Mouse (Mus musculus) liver, embryonic 16.5 days (tissue): ENCODE measurements around the gene Setd2. TPM values are rescaled to one million over a fixed set of nuclear protein-coding genes. Genes with fewer than 3 reads are reported as not detected.

Experiments used
- ATAC-seq: fragments of 200-750 bp; cut with Nextera tagmentation; 2 replicates; pipeline ENCODE4 v1.8.0; 2017; ENCODE audit warnings: low read depth, mild to moderate bottlenecking, moderate number of reproducible peaks, moderate library complexity
- H3K27ac ChIP-seq: fragments of 300-500 bp; sonication (generic); 2 replicates; pipeline ENCODE4 v1.5.1; 2014; ENCODE audit warnings: mild to moderate bottlenecking, low read length
- H3K27me3 ChIP-seq: fragments of 300-500 bp; sonication (generic); 2 replicates; pipeline ENCODE4 v1.6.1; 2014; ENCODE audit warnings: low read depth, low read length, mixed read lengths; ENCODE audit not compliant: control insufficient read depth, insufficient read depth
- H3K36me3 ChIP-seq: fragments of 300-500 bp; sonication (generic); 2 replicates; pipeline ENCODE4 v1.6.1; 2014; ENCODE audit warnings: mild to moderate bottlenecking; ENCODE audit not compliant: control insufficient read depth, insufficient read depth
- H3K4me1 ChIP-seq: fragments of 300-500 bp; sonication (generic); 2 replicates; pipeline ENCODE4 v1.6.1; 2014; ENCODE audit warnings: low read depth, low read length, mixed read lengths; ENCODE audit not compliant: control insufficient read depth
- H3K4me2 ChIP-seq: fragments of 300-500 bp; sonication (generic); 2 replicates; pipeline ENCODE4 v1.6.1; 2014; ENCODE audit warnings: low read depth, low read length, mixed read lengths
- H3K4me3 ChIP-seq: fragments of 300-500 bp; sonication (generic); 2 replicates; pipeline ENCODE4 v1.5.1; 2014; ENCODE audit warnings: low read depth, mild to moderate bottlenecking, low read length
- H3K9ac ChIP-seq: fragments of 300-500 bp; sonication (generic); 2 replicates; pipeline ENCODE4 v1.6.1; 2014; ENCODE audit warnings: low read depth, low read length
- H3K9me3 ChIP-seq: fragments of 300-500 bp; sonication (generic); replicated peaks from 2 replicates; pipeline ENCODE4 v1.6.1; 2016; ENCODE audit warnings: low read length; ENCODE audit not compliant: control insufficient read depth
- WGBS: fragments of 180-500 bp; shearing (Covaris S2); extraction: QIAGEN DNeasy Blood & Tissue Kit; methylation state at CpG from one replicate; pipeline ENCODE4 v1.1.7; 2014; ENCODE audit not compliant: insufficient replicate concordance; 5-methylcytosine and 5-hydroxymethylcytosine counted together
- microRNA-seq: library from miRNA; unstranded; fragments of <30 nt; microRNA quantifications from one replicate; pipeline ENCODE4, GENCODE M21; 2016
- polyA plus RNA-seq: library from polyadenylated mRNA; unstranded; fragments of >200 nt; fragmentation: Nextera tagmentation; extraction: Ambion mirVana; gene quantifications from 2 replicates; pipeline ENCODE4 v1.2.1, GENCODE M21; 2015

The Setd2 gene
- polyA plus RNA-seq, 1 experiment from 2014 or later = 10.0 TPM

DNA sequence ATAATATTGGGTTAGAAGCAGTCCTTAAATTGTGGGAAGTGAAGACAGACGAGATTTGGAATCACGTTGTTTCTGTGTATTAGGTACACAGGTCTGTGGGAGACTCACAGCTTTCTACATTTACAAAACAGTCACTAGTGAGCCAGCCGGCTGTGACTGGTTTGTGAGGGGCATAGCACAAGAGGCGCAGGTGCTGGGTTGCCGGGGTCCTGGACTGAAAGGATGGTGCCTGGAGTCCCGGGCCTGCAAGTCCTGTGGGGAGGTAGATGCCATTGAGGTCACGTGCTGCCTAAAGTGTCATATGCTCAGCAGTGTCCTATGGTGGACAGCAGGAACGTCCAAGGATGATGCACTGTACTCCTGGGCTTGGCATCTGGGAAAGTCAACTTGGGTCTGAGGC is 134.0 kb downstream of the Setd2 start:
- peak overlapping the region; percentile 86 for H3K27ac ChIP-seq
- peak; percentile 6; the same call in 1 of the 2 replicates for ATAC-seq

DNA sequence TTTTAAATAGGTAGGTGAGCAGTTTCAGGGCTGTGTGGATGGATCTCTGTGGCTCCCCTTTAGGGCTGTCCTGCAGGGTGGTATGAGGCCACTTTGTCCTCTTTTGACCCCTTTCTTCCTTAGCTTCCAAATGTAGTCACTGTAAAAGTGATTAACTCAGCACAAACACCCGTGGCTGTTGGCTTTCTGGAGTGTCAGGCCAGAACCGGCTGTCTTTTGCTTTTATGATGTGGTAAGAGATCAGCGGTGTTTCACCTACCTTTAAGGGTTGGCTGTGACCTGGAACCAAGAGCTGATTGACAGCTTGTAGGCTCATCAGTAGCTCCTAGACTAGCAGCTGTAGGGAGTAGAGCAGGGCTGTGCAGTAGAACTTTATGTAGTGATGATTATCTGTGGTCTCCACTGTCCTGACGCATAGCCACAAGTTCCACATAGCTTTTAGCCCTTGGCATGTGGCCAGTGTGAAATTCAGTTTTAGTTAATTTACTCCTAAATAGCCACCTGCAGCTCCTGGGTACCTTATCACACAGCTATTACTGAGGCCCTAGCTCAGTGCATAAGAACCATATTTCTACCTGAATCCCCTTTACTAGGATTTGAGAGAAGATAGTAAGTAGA is 134.9 kb downstream of the Setd2 start:
- H3K27ac ChIP-seq = no peak overlapping the region
- peaks cover 79% of the 10 kb centered on the region for H3K4me1 ChIP-seq
- no peak for ATAC-seq
- no peaks in the 10 kb centered on the region for H3K9me3 ChIP-seq
- no peaks in the 10 kb centered on the region for H3K27me3 ChIP-seq
- no peak overlapping the region for H3K4me3 ChIP-seq
- no peak overlapping the region for H3K9ac ChIP-seq
- H3K36me3 ChIP-seq = no peaks in the 10 kb centered on the region
- no peak overlapping the region for H3K4me2 ChIP-seq
- 19% methylated on average over 4 of the region's 4 CpGs for WGBS

More for the DNA sequence above, 134.0 kb downstream of the Setd2 start:
- WGBS = 21% methylated on average over 8 of the region's 8 CpGs
- H3K27me3 ChIP-seq = no peaks in the 10 kb centered on the region
- H3K4me3 ChIP-seq = peak overlapping the region; percentile 48
- H3K9me3 ChIP-seq = no peaks in the 10 kb centered on the region
- peaks cover 88% of the 10 kb centered on the region for H3K4me1 ChIP-seq
- peak overlapping the region; percentile 60 for H3K9ac ChIP-seq
- H3K36me3 ChIP-seq = no peaks in the 10 kb centered on the region
- peak overlapping the region; percentile 79 for H3K4me2 ChIP-seq

Small RNAs within 50 kb of the gene (microRNA-seq; reads per million reads assigned to microRNA genes)
- not detected for gene Mir8107

Other genes starting within 250 kb of the Setd2 start
- 6.0 and 6.1 TPM in 2 replicates for gene Elp6, start 227.4 kb upstream of the Setd2 start, polyA plus RNA-seq
- 31.8 and 36.6 TPM in 2 replicates for gene Scap, start 199.3 kb upstream of the Setd2 start, polyA plus RNA-seq
- 3.7 and 4.2 TPM in 2 replicates for gene Ptpn23, start 124.4 kb upstream of the Setd2 start, polyA plus RNA-seq
- gene Ngp, start 112.8 kb upstream of the Setd2 start, polyA plus RNA-seq = 551 and 721 TPM in 2 replicates
- gene Klhl18, start 55.9 kb upstream of the Setd2 start, polyA plus RNA-seq = 2.1 and 2.5 TPM in 2 replicates
- 0.18 and 0.21 TPM in 2 replicates for gene Kif9, start 55.6 kb upstream of the Setd2 start, polyA plus RNA-seq
- gene Nradd, start 91.9 kb downstream of the Setd2 start, polyA plus RNA-seq = 1.4 and 1.9 TPM in 2 replicates
- 1.7 and 2.8 TPM in 2 replicates for gene Nbeal2, start 121.6 kb downstream of the Setd2 start, polyA plus RNA-seq
- gene Ccdc12, start 123.9 kb downstream of the Setd2 start, polyA plus RNA-seq = 59.5 and 60.5 TPM in 2 replicates
- gene Myl3, start 209.3 kb downstream of the Setd2 start, polyA plus RNA-seq = 1.1 and 1.9 TPM in 2 replicates
- gene Pth1r, start 214.5 kb downstream of the Setd2 start, polyA plus RNA-seq = 2.3 and 2.5 TPM in 2 replicates